Mouse (Mus musculus) effector memory CD4-positive, alpha-beta T cell, adult 5 months (primary cell): Measurements from ENCODE around the gene Gm2310. TPM values are rescaled to one million over a fixed set of nuclear protein-coding genes. Genes with fewer than 3 reads are reported as not detected.

Experiments
- polyA plus RNA-seq: library from polyadenylated mRNA; unstranded; fragments of 100-300 nt; shearing (Covaris generic); gene quantifications from one replicate; pipeline ENCODE4 v1.2.1, GENCODE M21; 2017

Gm2310 gene
- not detected for polyA plus RNA-seq

DNA sequence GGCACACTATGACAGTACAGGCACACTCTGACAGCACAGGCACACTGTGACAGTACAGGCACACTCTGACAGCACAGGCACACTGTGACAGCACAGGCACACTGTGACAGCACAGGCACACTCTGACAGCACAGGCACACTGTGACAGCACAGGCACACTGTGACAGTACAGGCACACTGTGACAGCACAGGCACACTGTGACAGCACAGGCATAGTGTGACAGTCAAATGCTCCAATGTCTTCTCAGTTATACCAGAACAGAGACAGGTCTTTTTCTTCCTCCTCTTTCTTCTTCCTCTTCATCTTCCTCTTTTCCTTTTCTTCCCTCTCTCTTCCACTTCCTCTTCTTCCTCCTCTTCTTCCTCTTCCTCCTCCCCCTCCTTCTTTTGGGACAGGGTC is at the start of gene Gm2310:
TSS of gene Gm2310 (minus strand) at position 101 of the 400 bp plus-strand sequence.

Other genes starting within 250 kb of the Gm2310 start
- gene Nipbl, start 75.5 kb downstream of the Gm2310 start, polyA plus RNA-seq, result 36.3 TPM
- 1.1 TPM for gene Slc1a3, start 190.8 kb upstream of the Gm2310 start, polyA plus RNA-seq